Mouse (Mus musculus): ENCODE measurements at regions not wholly inside any gene's neighbourhood (a gene's known extent, or its start where the extent isn't known, plus 50 kb on each side); places are given as distances from the start of the nearest gene placed in this dataset.

GRCm38 (mm10) chr3:17596365-17596764 lies 351.8 kb upstream of the Cypt12 start:
- Histone ChIP-seq H3K4me3 (ENCODE audit: low read depth, low read length) (no peak overlapping the region), H3K4me2 (replicated peaks; ENCODE audit: low read depth, low read length) (no peak overlapping the region), H3K27ac (ENCODE audit: low read length) (no peak overlapping the region), H3K4me1 (ENCODE audit: insufficient read depth, low read depth, low read length) (no peaks in the 10 kb centered on the region), H3K27me3 (replicated peaks; ENCODE audit: insufficient read depth, low read length) (no peaks in the 10 kb centered on the region), H3K9me3 (ENCODE audit: low read length) (no peaks in the 10 kb centered on the region), H3K36me3 (ENCODE audit: insufficient read depth, low read length) (no peaks in the 10 kb centered on the region), H3K9ac (replicated peaks; ENCODE audit: low read depth) (no peak overlapping the region)
- no peak for DNase-seq (ENCODE audit: low spot score)
- TF ChIP-seq CTCF (IDR thresholded peaks at IDR 0.05) (no peak), EP300 (IDR thresholded peaks at IDR 0.05) (no peak)
- no peak for ATAC-seq
- 46% methylated on average over 2 of the region's 2 CpGs for WGBS

DNA sequence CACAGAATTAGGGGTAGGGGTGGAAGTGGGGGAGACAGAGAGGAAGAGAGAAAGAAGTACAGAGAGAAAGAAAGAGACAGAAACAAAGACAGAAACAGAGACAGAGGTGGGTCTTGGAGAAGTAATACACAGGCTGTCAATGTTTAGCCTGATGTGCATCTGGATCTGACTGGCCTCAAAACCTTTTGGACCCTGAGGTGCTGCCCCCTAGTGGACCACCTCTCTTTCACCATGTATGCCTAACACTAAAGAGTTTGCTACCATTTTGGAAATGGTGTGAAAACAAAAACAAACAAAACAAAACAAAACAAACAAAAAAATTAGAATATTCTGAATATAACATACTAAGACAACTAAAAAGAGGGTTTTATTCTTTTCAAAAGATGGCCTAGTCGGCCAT lies 334.7 kb upstream of the Cypt12 start:
- Histone ChIP-seq H3K27ac (ENCODE audit: low read length) (no peak overlapping the region), H3K9me3 (ENCODE audit: low read length) (no peaks in the 10 kb centered on the region), H3K9ac (replicated peaks; ENCODE audit: low read depth) (no peak overlapping the region), H3K4me3 (ENCODE audit: low read depth, low read length) (no peak overlapping the region), H3K4me1 (ENCODE audit: insufficient read depth, low read depth, low read length) (no peaks in the 10 kb centered on the region), H3K27me3 (replicated peaks; ENCODE audit: insufficient read depth, low read length) (no peaks in the 10 kb centered on the region), H3K4me2 (replicated peaks; ENCODE audit: low read depth, low read length) (no peak overlapping the region), H3K36me3 (ENCODE audit: insufficient read depth, low read length) (no peaks in the 10 kb centered on the region)
- no peak for ATAC-seq
- TF ChIP-seq CTCF (IDR thresholded peaks at IDR 0.05) = no peak
- no peak for TF ChIP-seq EP300 (IDR thresholded peaks at IDR 0.05)
- DNase-seq (ENCODE audit: low spot score) = no peak
- WGBS = 93% methylated on average over 1 of the region's 1 CpGs

DNA sequence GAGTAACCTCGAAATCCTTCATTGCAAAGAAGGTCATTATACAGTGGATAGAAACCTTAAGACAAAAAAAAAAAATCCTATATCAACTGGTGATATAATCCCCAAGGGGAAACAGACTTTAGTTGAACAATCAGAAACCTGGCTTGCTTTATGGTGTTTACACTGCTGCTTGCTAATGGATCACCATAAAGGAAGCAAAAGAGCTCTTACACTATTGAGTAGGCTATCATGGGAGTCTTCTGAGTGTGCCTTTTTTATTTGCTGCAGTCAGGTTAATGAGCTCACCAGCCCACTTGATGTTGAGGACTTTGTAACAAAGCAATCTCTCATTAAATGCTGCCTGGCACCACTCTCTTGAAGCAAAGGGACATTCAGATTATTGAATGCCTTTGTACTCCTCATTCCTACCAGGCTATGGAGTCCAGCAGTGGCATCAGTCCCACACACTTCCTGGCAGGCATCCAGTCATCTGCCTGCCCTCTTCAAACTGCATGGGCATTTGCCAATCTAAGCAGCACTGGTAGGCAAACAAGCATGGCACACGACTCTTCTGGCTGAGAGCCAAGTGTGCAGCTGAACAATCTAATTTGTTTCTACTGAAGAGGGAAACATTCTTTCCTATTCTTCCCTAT lies 331.7 kb upstream of the Cypt12 start:
- H3K4me2 ChIP-seq (replicated peaks; ENCODE audit: low read depth, low read length) = no peak overlapping the region
- no peaks in the 10 kb centered on the region for H3K4me1 ChIP-seq (ENCODE audit: insufficient read depth, low read depth, low read length)
- H3K27me3 ChIP-seq (replicated peaks; ENCODE audit: insufficient read depth, low read length) = no peaks in the 10 kb centered on the region
- H3K4me3 ChIP-seq (ENCODE audit: low read depth, low read length) = no peak overlapping the region
- peak; percentile 63 for DNase-seq (ENCODE audit: low spot score)
- H3K9ac ChIP-seq (replicated peaks; ENCODE audit: low read depth) = no peak overlapping the region
- H3K36me3 ChIP-seq (ENCODE audit: insufficient read depth, low read length) = no peaks in the 10 kb centered on the region
- ATAC-seq = peak; percentile 91
- no peaks in the 10 kb centered on the region for H3K9me3 ChIP-seq (ENCODE audit: low read length)
- H3K27ac ChIP-seq (ENCODE audit: low read length) = no peak overlapping the region
- TF ChIP-seq CTCF (IDR thresholded peaks at IDR 0.05) = no peak
- TF ChIP-seq EP300 (IDR thresholded peaks at IDR 0.05) = no peak
- WGBS = 28% methylated on average over 2 of the region's 2 CpGs

DNA sequence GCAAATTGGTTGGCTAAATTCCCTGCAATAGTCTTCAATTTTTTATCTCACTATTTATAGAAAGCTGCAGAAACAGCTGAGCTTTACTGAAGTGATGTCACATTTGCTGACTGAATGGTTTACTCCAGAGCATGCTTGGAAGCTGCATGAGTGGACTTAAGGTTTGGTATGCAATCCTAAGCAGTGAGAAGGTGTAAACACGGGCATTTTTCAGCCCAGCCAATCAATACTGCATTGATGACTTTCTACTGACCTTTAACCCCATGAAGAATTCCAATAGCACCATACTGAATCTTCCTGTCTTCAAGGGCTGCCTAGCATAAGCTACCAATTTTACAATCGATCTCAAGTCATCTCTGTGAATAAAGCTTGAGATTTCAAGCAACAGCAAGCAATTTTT lies 328.7 kb upstream of the Cypt12 start:
- ATAC-seq = no peak
- Histone ChIP-seq H3K9me3 (ENCODE audit: low read length) (no peaks in the 10 kb centered on the region), H3K9ac (replicated peaks; ENCODE audit: low read depth) (no peak overlapping the region), H3K27ac (ENCODE audit: low read length) (no peak overlapping the region), H3K4me2 (replicated peaks; ENCODE audit: low read depth, low read length) (no peak overlapping the region), H3K4me3 (ENCODE audit: low read depth, low read length) (no peak overlapping the region), H3K27me3 (replicated peaks; ENCODE audit: insufficient read depth, low read length) (no peaks in the 10 kb centered on the region), H3K4me1 (ENCODE audit: insufficient read depth, low read depth, low read length) (no peaks in the 10 kb centered on the region), H3K36me3 (ENCODE audit: insufficient read depth, low read length) (no peaks in the 10 kb centered on the region)
- WGBS = 23% methylated on average over 2 of the region's 2 CpGs
- TF ChIP-seq CTCF (IDR thresholded peaks at IDR 0.05) (no peak), EP300 (IDR thresholded peaks at IDR 0.05) (no peak)
- no peak for DNase-seq (ENCODE audit: low spot score)

- 50% methylated on average over 2 of the region's 2 CpGs for WGBS
Observed at GRCm38 (mm10) chr3:17619890-17620289, 328.3 kb upstream of the Cypt12 start.

DNA sequence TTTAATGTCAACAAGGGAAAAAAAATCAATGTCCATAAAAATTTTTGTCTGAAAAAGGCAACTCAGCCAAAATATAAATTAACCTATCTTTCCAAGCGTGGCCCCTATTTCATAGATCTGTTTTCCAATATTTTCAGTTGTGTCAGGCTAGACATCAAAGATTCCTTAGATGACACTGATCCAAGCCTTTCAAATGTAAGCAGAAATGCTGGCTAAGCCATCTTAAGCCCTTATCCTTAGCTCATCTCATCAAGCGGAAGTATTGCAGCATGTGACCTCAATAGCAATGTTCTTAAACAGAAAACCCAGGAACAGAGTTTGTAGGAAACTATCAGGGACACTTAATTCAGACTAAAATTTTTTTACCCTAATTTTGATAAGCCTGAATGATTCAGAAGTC lies 327.8 kb upstream of the Cypt12 start:
- Histone ChIP-seq H3K9ac (replicated peaks; ENCODE audit: low read depth) (no peak overlapping the region), H3K27ac (ENCODE audit: low read length) (no peak overlapping the region), H3K9me3 (ENCODE audit: low read length) (no peaks in the 10 kb centered on the region), H3K4me3 (ENCODE audit: low read depth, low read length) (no peak overlapping the region), H3K36me3 (ENCODE audit: insufficient read depth, low read length) (no peaks in the 10 kb centered on the region), H3K4me1 (ENCODE audit: insufficient read depth, low read depth, low read length) (no peaks in the 10 kb centered on the region), H3K4me2 (replicated peaks; ENCODE audit: low read depth, low read length) (no peak overlapping the region), H3K27me3 (replicated peaks; ENCODE audit: insufficient read depth, low read length) (no peaks in the 10 kb centered on the region)
- DNase-seq (ENCODE audit: low spot score) (no peak), ATAC-seq (no peak)
- no peak for TF ChIP-seq EP300 (IDR thresholded peaks at IDR 0.05)
- no peak for TF ChIP-seq CTCF (IDR thresholded peaks at IDR 0.05)
- 74% methylated on average over 2 of the region's 2 CpGs for whole genome bisulfite sequencing

More at GRCm38 (mm10) chr3:17619890-17620289, 328.3 kb upstream of the Cypt12 start:
- ATAC-seq = no peak
- DNase-seq (ENCODE audit: low spot score) = no peak
- H3K4me1 ChIP-seq (ENCODE audit: insufficient read depth, low read depth, low read length) = no peaks in the 10 kb centered on the region
- H3K9ac ChIP-seq (replicated peaks; ENCODE audit: low read depth) = no peak overlapping the region
- TF ChIP-seq EP300 (IDR thresholded peaks at IDR 0.05) (no peak), CTCF (IDR thresholded peaks at IDR 0.05) (no peak)
- no peaks in the 10 kb centered on the region for H3K36me3 ChIP-seq (ENCODE audit: insufficient read depth, low read length)
- no peaks in the 10 kb centered on the region for H3K27me3 ChIP-seq (replicated peaks; ENCODE audit: insufficient read depth, low read length)
- H3K4me2 ChIP-seq (replicated peaks; ENCODE audit: low read depth, low read length) = no peak overlapping the region
- no peak overlapping the region for H3K27ac ChIP-seq (ENCODE audit: low read length)
- no peaks in the 10 kb centered on the region for H3K9me3 ChIP-seq (ENCODE audit: low read length)
- H3K4me3 ChIP-seq (ENCODE audit: low read depth, low read length) = no peak overlapping the region

DNA sequence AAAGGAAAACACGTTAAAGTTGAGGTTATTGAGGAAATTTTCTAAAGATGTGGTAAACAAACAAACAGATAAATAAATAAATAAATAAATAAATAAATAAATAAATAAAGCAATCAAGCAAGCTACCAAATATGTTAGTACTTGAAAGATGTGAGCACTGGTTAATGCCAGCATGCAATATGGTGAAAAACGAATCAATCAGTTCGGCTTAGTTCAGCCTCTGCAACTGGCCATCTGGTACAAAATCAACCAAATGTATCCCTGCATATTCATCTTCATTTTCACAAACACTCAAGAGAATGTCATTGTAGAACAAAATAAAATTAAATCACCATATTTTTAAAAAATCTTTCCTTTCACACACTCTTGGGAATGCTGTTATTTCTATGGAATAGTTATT lies 315.7 kb upstream of the Cypt12 start:
- Histone ChIP-seq H3K9me3 (ENCODE audit: low read length) (no peaks in the 10 kb centered on the region), H3K4me3 (ENCODE audit: low read depth, low read length) (no peak overlapping the region), H3K36me3 (ENCODE audit: insufficient read depth, low read length) (no peaks in the 10 kb centered on the region), H3K9ac (replicated peaks; ENCODE audit: low read depth) (no peak overlapping the region), H3K4me2 (replicated peaks; ENCODE audit: low read depth, low read length) (no peak overlapping the region), H3K4me1 (ENCODE audit: insufficient read depth, low read depth, low read length) (no peaks in the 10 kb centered on the region), H3K27ac (ENCODE audit: low read length) (no peak overlapping the region), H3K27me3 (replicated peaks; ENCODE audit: insufficient read depth, low read length) (no peaks in the 10 kb centered on the region)
- WGBS = 82% methylated on average over 3 of the region's 3 CpGs
- TF ChIP-seq EP300 (IDR thresholded peaks at IDR 0.05) (no peak), CTCF (IDR thresholded peaks at IDR 0.05) (no peak)
- ATAC-seq = no peak
- no peak for DNase-seq (ENCODE audit: low spot score)
